Mouse (Mus musculus): ENCODE data around the gene Dtnbp1.

GRCm38 (mm10) chr13:44937681-44938080 lies 64.3 kb downstream of the Dtnbp1 start:
- TF ChIP-seq CTCF (IDR thresholded peaks at IDR 0.05; ENCODE audit: extremely low read depth, insufficient read depth, insufficient read length, insufficient replicate concordance) (no peak), POLR2A (IDR thresholded peaks at IDR 0.05; ENCODE audit: low read depth, low read length) (no peak)

Data from spleen, adult 2 months (tissue).